Mouse (Mus musculus) lung, adult 18-20 months (tissue): ENCODE measurements at regions not wholly inside any gene's neighbourhood (a gene's known extent, or its start where the extent isn't known, plus 50 kb on each side); places are given as distances from the start of the nearest gene placed in this dataset.
"Not testable (repeated sequence)": the region's sequence is repeated elsewhere in the genome, so short reads cannot be mapped to it uniquely, and the experiment has no call there.

Experiments used
- DNase-seq, 2 experiments: peaks; one replicate each; pipeline ENCODE4 v3.0.0; 2022; ENCODE audit warnings: mixed read lengths in 2 of 2

DNA sequence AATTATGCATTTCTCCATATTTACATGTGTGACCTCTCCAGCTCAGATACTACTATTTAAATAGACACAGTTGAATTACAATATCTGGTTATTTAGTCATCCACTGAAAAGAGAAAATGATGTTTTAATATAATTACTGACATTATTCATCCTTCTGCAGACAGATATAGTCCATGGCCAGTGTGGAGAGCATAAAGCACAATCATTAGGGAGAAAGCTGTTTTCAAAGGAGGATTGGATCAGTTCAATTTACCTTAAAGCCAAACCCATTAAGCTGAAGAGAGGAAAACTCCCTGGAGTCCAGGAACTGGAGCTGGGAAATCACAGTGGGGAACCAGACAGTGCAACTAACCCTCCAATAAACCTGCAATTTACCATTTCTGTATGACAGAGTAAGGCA is 339.8 kb upstream of the Rgs17 start:
- no peak for DNase-seq

- DNase-seq: no peak
Observed at GRCm38 (mm10) chr10:6265662-6266061, 343.5 kb upstream of the Rgs17 start.

- DNase-seq: no peak
Observed at GRCm38 (mm10) chr10:6291388-6291787, 369.2 kb upstream of the Rgs17 start.

DNA sequence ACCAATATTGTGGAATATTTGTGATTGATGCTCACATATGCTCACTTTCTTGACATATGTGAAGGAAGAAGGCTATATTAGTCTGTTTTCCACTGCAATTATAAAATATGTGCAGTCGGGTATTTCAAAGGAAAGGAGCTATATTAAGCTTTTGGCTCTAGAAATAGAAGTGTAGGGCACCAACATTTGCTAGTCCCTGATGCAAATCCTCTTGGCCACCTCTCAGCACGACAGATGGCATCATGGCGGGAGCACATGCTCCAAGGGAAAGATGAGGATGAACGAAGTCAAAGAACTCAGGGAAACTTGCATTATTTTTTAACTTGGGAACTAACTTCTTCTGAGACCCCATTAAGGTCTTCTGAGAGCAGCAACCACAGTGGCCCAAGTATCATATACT is 374.4 kb upstream of the Rgs17 start:
- no peak for DNase-seq

- no peak for DNase-seq
Observed at GRCm38 (mm10) chr10:6297796-6298195, 375.6 kb upstream of the Rgs17 start.

- no peak for DNase-seq
Observed at GRCm38 (mm10) chr10:6298682-6299081, 376.5 kb upstream of the Rgs17 start.

DNA sequence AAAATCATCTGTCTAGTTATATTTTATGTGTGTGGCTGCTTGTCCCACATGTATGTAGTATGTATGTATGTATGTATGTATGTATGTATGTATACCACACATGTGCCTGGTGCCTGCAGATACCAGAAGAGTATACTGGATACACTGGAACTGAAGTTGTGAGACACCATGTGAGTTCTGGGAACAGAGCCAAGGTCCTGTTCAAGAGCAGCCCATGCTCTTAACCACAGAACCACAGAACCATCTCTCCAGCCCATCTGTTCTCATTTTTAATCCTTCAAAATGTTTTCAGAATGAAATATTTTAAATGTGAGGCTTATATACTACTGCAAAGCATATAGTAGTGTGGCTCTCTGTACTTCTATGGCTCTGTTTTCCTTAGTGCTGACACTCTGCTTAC is 379.3 kb upstream of the Rgs17 start:
- no peak for DNase-seq

DNA sequence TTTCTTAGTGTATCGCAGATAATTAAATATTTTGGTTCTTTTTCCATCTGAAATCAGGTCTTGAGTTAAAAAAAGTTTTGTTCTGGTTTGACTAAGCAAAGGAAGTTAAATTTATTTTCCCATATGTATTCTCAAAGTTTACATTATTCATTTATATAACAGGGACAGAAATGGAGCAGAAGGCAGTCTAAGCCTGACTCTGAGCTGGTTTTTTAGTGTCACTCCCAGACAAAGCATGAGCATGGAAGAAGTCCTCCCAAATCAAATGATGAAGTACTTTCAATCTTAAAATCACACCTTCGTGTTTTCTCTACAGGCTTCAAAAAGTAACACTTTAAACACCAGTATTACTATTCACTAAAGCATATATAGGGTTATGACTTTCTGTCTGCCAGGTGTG is 387.2 kb upstream of the Rgs17 start:
- no peak for DNase-seq

DNA sequence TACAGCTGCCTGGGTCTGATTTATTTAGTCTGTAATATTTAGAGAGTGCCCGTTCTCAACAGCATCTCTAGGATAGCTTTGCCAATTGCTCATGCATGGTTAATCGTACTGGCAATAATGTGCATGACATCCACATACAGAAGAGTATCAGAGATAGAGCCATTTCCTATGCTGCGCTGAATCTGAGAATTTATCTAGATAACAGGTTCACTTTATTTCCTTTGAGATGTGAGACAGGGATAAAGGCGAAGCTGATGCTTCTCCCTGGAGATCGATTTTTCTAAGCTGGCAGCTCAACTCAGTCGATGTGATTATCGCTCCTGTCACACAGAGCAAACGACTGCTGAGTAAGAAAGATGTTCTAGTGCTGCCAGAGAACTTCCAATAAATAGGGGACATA is 416.7 kb upstream of the Oprm1 start:
- no peak for DNase-seq

GRCm38 (mm10) chr10:6349216-6349615 is 409.1 kb upstream of the Oprm1 start:
- not testable (repeated sequence) for DNase-seq

DNA sequence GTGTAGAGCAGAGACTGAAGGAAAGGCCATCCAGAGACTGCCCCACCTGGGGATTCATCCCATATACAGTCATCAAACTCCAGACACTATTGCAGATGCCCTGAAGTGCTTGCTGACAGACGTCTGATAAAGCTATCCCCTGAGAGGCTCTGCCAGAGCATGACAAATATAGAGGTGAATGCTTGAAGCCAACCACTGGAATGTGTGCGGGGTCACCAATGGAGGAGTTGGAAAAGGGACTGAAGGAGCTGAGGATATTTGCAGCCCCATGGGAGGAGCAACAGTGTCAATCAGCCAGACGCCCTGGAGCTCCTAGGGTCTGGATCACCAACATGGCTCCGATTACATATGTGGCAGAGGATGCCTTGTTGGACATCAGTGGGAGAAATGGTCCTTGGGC is 392.1 kb upstream of the Oprm1 start:
- no peak for DNase-seq

DNA sequence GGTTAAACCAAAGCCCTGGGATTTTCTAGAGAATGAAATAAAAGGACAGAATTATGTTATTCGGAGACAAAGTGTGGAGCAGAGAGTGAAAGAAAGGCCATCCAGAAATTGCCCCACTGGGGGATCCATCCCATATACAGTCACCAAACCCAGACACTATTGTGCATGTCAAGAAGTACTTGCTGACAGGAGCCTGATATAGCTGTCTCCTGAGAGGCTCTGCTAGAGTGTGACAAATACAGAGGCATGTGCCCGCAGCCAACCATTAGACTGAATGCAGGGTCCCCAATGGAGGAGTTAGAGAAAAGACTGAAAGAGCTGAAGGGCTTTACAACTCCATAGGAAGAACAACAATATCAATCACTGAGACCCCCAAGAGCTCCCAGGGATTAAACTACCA is 386.6 kb upstream of the Oprm1 start:
- no peak for DNase-seq

GRCm38 (mm10) chr10:6417336-6418105 is 340.8 kb upstream of the Oprm1 start:
- DNase-seq: peak in 1 of 2 experiments; percentile 1

- not testable (repeated sequence) for DNase-seq
Observed at GRCm38 (mm10) chr10:6418234-6418633, 340.1 kb upstream of the Oprm1 start.

DNA sequence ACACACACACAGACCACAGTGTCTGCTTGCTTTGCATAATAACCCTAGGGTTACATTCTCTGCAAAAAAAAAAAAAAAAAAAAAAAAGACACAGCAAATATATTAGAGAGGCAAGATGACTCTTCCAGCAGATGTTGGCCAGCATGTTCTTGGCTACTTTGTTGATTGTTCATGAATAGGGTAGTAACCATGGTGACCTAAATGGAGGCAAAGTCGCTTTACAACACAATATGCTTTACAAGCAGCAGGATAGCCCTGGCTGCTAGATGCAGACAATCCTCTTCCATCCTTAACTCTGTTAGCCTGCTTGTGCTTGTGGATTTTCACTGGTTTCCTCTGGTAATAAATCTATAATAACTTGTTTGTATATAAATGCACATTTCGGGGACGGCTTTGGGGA is 292.5 kb upstream of the Oprm1 start:
- no peak for DNase-seq

- no peak for DNase-seq
Observed at GRCm38 (mm10) chr10:6480350-6480749, 278.0 kb upstream of the Oprm1 start.

DNA sequence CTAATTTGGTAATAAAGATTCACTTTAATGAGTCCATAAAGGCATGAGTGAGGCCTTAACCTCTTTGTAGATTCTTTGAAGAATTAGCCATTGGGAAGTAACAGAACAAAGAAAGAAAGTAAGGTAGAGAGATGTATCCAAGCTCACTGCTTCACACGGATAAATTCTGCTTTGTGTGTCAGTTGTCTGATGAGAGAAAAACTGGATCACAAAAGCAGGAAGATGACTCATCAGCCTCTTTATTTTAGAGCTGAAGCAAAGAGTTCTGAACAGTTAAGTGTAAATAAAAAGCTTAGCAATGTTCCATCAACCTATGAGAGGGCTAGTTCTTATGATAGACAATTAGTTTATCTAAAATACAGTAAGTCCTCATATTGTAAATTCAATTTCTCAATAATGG is 269.7 kb upstream of the Oprm1 start:
- DNase-seq: no peak

GRCm38 (mm10) chr10:6492694-6493093 is 265.6 kb upstream of the Oprm1 start:
- DNase-seq: no peak

DNA sequence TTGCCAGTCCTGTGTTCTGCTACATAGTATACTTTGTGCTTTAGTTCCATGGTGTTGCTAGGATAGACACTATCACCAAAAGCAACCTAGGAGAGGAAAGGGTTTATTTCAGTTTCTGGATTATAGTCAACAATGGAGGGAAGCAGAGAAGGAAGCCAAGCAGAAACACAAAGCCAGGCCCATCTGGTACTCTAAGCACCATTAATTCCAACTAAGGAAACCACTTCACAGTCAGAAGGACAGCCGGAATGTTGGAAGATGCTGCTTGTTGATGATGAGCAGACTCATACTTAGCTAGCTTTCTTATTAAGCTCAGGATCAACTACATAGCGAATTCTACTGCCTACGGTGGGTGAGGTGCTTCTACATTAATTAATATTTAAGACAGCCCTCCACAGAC is 263.2 kb upstream of the Oprm1 start:
- no peak for DNase-seq

DNA sequence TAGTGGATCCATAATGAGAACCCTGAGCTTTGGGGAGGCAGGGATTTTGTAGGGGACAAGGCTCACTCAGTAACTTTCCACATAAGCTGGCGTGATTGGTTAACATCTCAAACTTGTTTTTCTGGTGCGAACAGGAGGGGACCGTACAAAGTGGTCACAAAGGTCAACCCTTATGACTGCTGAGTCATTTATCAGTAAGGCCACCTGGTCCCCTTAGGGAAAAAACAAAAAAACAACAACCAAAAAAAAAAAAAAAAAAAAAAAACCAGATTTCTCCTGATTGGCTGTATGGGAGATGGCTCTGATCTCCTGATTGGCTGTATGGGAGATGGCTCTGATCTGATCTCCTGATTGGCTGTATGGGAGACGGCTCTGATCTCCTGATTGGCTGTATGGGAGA is 244.0 kb upstream of the Oprm1 start:
- no peak for DNase-seq

DNA sequence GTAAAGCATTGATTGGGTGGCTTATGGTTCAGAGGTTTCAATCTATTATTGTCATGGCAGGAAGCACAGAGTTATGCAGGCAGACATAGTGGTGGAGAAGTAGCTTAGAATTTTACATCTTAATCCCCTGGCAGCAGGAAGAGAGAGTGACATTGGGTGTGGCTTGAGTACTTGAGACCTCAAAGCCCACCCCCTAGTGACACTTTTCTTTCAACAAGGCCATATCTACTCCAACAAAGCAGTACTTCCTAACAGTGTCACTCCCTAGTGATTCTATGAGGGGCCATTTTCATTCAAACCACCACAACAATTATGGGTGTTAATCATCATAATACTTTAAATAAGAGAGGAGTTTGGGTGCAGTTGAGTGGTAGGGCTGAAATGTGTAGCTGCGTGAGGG is 195.8 kb upstream of the Oprm1 start:
- DNase-seq: no peak

- DNase-seq: no peak
Observed at GRCm38 (mm10) chr10:6578616-6579015, 179.7 kb upstream of the Oprm1 start.

DNA sequence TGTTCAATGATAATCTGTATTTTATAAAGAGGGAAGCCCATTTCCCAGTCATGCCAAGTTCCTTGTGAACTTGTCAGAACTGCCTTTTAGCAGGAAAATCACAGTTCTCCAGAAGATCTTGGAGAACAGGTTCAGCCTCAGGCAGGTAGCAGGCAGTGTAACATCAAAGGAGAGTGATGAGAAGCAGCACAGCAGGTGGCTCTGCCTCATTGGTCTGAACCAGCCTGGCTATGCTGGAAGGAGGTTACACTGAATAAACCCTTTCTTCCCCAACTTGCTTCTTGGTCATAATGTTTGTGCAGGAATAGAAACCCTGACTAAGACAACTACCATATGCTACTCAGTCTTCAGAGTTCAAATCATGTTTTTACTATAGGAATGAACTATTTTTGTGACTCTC is 172.5 kb upstream of the Oprm1 start:
- not testable (repeated sequence) for DNase-seq

GRCm38 (mm10) chr10:6590211-6590610 is 168.1 kb upstream of the Oprm1 start:
- no peak for DNase-seq

DNA sequence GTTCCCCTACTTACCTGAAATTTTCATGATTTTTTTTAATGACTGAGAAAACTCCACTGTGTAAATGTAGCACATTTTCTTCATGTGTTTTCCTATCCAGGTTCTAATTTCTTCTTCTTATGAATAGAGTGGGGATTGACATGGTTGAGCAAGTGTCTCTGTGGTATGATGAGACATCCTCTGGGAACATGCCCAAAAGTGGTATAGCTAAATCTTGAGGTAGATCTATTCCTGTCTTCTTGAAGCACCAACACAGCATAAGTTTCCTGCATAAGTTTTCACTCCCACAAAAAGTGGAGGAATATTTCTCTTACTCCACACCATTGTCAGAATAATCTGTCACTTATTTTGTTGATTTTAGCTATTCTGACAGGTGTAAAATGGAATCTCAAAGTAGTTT is 161.1 kb upstream of the Oprm1 start:
- no peak for DNase-seq
